In genomic region chr9:104254408-104255180, GRCm38 (mm10) we compare ENCODE assay signal across 16 mouse cellular contexts. TPM values are rescaled to one million over a fixed set of nuclear protein-coding genes. Genes with fewer than 3 reads are reported as not detected.
DNase-seq lines count a peak whose midpoint lies in the region; ATAC-seq and TF ChIP-seq lines count a peak whose summit lies in the region.
"Had no signal": no experiment of that assay in that cellular context is flagged by ENCODE, and none has a peak within 500 bp of the region (broad histone marks: within the 10 kb centered on the region; RNA-seq: fewer than 3 reads in every experiment).

No protein-coding gene starts in this region.

- H3K4me2 ChIP-seq in heart, embryonic 12.5 days: no peak overlapping the region
- H3K4me2 ChIP-seq in heart, embryonic 11.5 days: no peak overlapping the region
- no peak overlapping the region for H3K4me2 ChIP-seq in liver, embryonic 13.5 days
- H3K4me2 ChIP-seq in midbrain, embryonic 15.5 days: no peak overlapping the region
- H3K4me2 ChIP-seq: embryonic facial prominence, embryonic 15.5 days; forebrain, embryonic 13.5 days; hindbrain, embryonic 15.5 days; limb, embryonic 12.5 days; neural tube, embryonic 15.5 days had no signal

- no peak overlapping the region for H3K4me3 ChIP-seq in heart, embryonic 12.5 days
- no peak overlapping the region for H3K4me3 ChIP-seq in heart, embryonic 11.5 days (ENCODE audit: low read depth, low read length)
- H3K4me3 ChIP-seq in ES-E14 (ENCODE audit: insufficient read depth in 1 of 2, low read depth in 1 of 2, low read length in 2 of 2, poor library complexity in 1 of 2, severe bottlenecking in 1 of 2): no peak overlapping the region
- H3K4me3 ChIP-seq in liver, embryonic 13.5 days (replicated peaks): no peak overlapping the region
- H3K4me3 ChIP-seq in midbrain, embryonic 15.5 days: no peak overlapping the region
- H3K4me3 ChIP-seq: embryonic facial prominence, embryonic 15.5 days; forebrain, embryonic 13.5 days; gastrocnemius, adult 2 months; hindbrain, embryonic 15.5 days; limb, embryonic 12.5 days; neural tube, embryonic 15.5 days had no signal

- H3K36me3 ChIP-seq in heart, embryonic 12.5 days: 0 out of 2 replicates have a peak, but pooled peaks cover 2% of the 10 kb centered on the region
- no peaks in the 10 kb centered on the region for H3K36me3 ChIP-seq in heart, embryonic 11.5 days (ENCODE audit: control insufficient read depth, insufficient read depth, low read length)
- H3K36me3 ChIP-seq in ES-E14 (ENCODE audit: control insufficient read depth, insufficient read depth, low read length, poor library complexity, severe bottlenecking): no peaks in the 10 kb centered on the region; the same call in 1 of the 2 replicates
- H3K36me3 ChIP-seq in liver, embryonic 13.5 days: no peaks in the 10 kb centered on the region
- no peaks in the 10 kb centered on the region for H3K36me3 ChIP-seq in midbrain, embryonic 15.5 days (replicated peaks)
- H3K36me3 ChIP-seq: embryonic facial prominence, embryonic 15.5 days; hindbrain, embryonic 15.5 days; limb, embryonic 12.5 days; neural tube, embryonic 15.5 days had no signal

- in situ Hi-C loops in ES-E14 (cut with MboI; ENCODE audit: low sequenced_read_pairs in 2 of 2, unreplicated experiment in 2 of 2): no loop called here

- WGBS in heart, embryonic 12.5 days: 53% methylated on average over 9 of the region's 9 CpGs
- WGBS in heart, embryonic 11.5 days (ENCODE audit: insufficient replicate concordance): 54% methylated on average over 9 of the region's 9 CpGs
- 54% methylated on average over 9 of the region's 9 CpGs for WGBS in liver, embryonic 13.5 days (ENCODE audit: insufficient replicate concordance)
- WGBS in midbrain, embryonic 15.5 days: 72% methylated on average over 9 of the region's 9 CpGs

- peaks cover 30% of the 10 kb centered on the region for H3K4me1 ChIP-seq in heart, embryonic 12.5 days (replicated peaks)
- H3K4me1 ChIP-seq in heart, embryonic 11.5 days (ENCODE audit: control insufficient read depth, insufficient read depth, low read length): peaks cover 13% of the 10 kb centered on the region; the same call in 1 of the 2 replicates
- H3K4me1 ChIP-seq in ES-E14 (ENCODE audit: control insufficient read depth in 2 of 2, insufficient read depth in 2 of 2, low read length in 2 of 2, poor library complexity in 1 of 2): peaks cover 0 to 18% of the 10 kb centered on the region in 2 experiments; a peak in 3 of 4 replicates
- peaks cover 18% of the 10 kb centered on the region for H3K4me1 ChIP-seq in liver, embryonic 13.5 days (replicated peaks)
- H3K4me1 ChIP-seq in midbrain, embryonic 15.5 days: peaks cover 8% of the 10 kb centered on the region

- H3K27me3 ChIP-seq in heart, embryonic 12.5 days (replicated peaks): no peaks in the 10 kb centered on the region
- H3K27me3 ChIP-seq in heart, embryonic 11.5 days (ENCODE audit: control insufficient read depth, insufficient read depth, low read length): no peaks in the 10 kb centered on the region
- H3K27me3 ChIP-seq in liver, embryonic 13.5 days: no peaks in the 10 kb centered on the region
- H3K27me3 ChIP-seq in midbrain, embryonic 15.5 days (replicated peaks): no peaks in the 10 kb centered on the region
- H3K27me3 ChIP-seq: embryonic facial prominence, embryonic 15.5 days; forebrain, embryonic 13.5 days; hindbrain, embryonic 15.5 days; limb, embryonic 12.5 days; neural tube, embryonic 15.5 days had no signal

- no peak overlapping the region for H3K27ac ChIP-seq in heart, embryonic 12.5 days (ENCODE audit: poor library complexity, severe bottlenecking)
- H3K27ac ChIP-seq in heart, embryonic 11.5 days (ENCODE audit: low read depth, low read length): no peak overlapping the region
- H3K27ac ChIP-seq in ES-E14 (ENCODE audit: insufficient read depth, low read depth, low read length, poor library complexity, severe bottlenecking): no peak overlapping the region
- H3K27ac ChIP-seq in liver, embryonic 13.5 days: no peak overlapping the region
- no peak overlapping the region for H3K27ac ChIP-seq in midbrain, embryonic 15.5 days
- H3K27ac ChIP-seq: embryonic facial prominence, embryonic 15.5 days; forebrain, embryonic 13.5 days; gastrocnemius, adult 2 months; hindbrain, embryonic 15.5 days; limb, embryonic 12.5 days; neural tube, embryonic 15.5 days had no signal

- ATAC-seq in heart, embryonic 12.5 days (ENCODE audit: insufficient number of reproducible peaks, low FRiP score): 0 out of 2 replicates have a peak, but pooled peaks have one; percentile 6
- no peak for ATAC-seq in heart, embryonic 11.5 days (replicated peaks; ENCODE audit: insufficient number of reproducible peaks, low FRiP score, low TSS enrichment)
- peak; percentile 53 for ATAC-seq in liver, embryonic 13.5 days (ENCODE audit: low read depth)
- no peak for ATAC-seq in midbrain, embryonic 15.5 days (replicated peaks)
- ATAC-seq: forebrain, embryonic 13.5 days had no signal

- no peaks in the 10 kb centered on the region for H3K9me3 ChIP-seq in heart, embryonic 12.5 days (replicated peaks)
- no peaks in the 10 kb centered on the region for H3K9me3 ChIP-seq in heart, embryonic 11.5 days (replicated peaks; ENCODE audit: control insufficient read depth, low read length)
- no peaks in the 10 kb centered on the region for H3K9me3 ChIP-seq in ES-E14 (ENCODE audit: control insufficient read depth, insufficient read depth, low read depth, low read length)
- H3K9me3 ChIP-seq in liver, embryonic 13.5 days (replicated peaks): no peaks in the 10 kb centered on the region
- no peaks in the 10 kb centered on the region for H3K9me3 ChIP-seq in midbrain, embryonic 15.5 days
- H3K9me3 ChIP-seq: embryonic facial prominence, embryonic 15.5 days; forebrain, embryonic 13.5 days; hindbrain, embryonic 15.5 days; limb, embryonic 12.5 days; neural tube, embryonic 15.5 days had no signal

- DNase-seq in ES-E14 (ENCODE audit: low read depth, low spot score): no peak
- peak; percentile 49 for DNase-seq in kidney, adult 18-20 months
- no peak for DNase-seq in liver, embryonic 13.5 days
- no peak for DNase-seq in yolk sac, embryonic 10.5 days (ENCODE audit: low spot score)
- DNase-seq in ovary, adult 18-20 months (ENCODE audit: low spot score): no peak
- DNase-seq: cerebellum, adult 9-11 months; gastrocnemius, adult 2 months; thymus, postnatal 25 days had no signal

- H3K9ac ChIP-seq in heart, embryonic 12.5 days: no peak overlapping the region
- H3K9ac ChIP-seq in heart, embryonic 11.5 days (ENCODE audit: low read depth, low read length): no peak overlapping the region
- peak overlapping the region; percentile 5; the same call in 1 of the 2 replicates for H3K9ac ChIP-seq in ES-E14 (ENCODE audit: insufficient read depth, low read depth, low read length, poor library complexity, severe bottlenecking)
- no peak overlapping the region for H3K9ac ChIP-seq in liver, embryonic 13.5 days
- no peak overlapping the region for H3K9ac ChIP-seq in midbrain, embryonic 15.5 days
- H3K9ac ChIP-seq: embryonic facial prominence, embryonic 15.5 days; forebrain, embryonic 13.5 days; hindbrain, embryonic 15.5 days; limb, embryonic 12.5 days; neural tube, embryonic 15.5 days had no signal

TF ChIP-seq in ES-E14, 5 proteins besides CTCF, POLR2A, EP300 and RAD21:
- no peak for TF ChIP-seq MAFK (IDR thresholded peaks at IDR 0.05; ENCODE audit: insufficient read depth, low read depth, low read length)
- no peak for TF ChIP-seq CHD2 (IDR thresholded peaks at IDR 0.05; ENCODE audit: low read depth, low read length)
- TF ChIP-seq HCFC1 (IDR thresholded peaks at IDR 0.05; ENCODE audit: borderline replicate concordance, insufficient read depth, low read length): no peak
- TF ChIP-seq ZC3H11A (IDR thresholded peaks at IDR 0.05; ENCODE audit: borderline replicate concordance, low read depth, low read length): no peak
- TF ChIP-seq ZNF384 (IDR thresholded peaks at IDR 0.05; ENCODE audit: low read depth, low read length): no peak

RNA-seq across cellular contexts. Expression of gene Dnajc13, which starts 8.1 kb away (rescaled TPM):
- 23.1 and 24.4 TPM in 2 replicates for polyA plus RNA-seq in heart, embryonic 12.5 days (2016; fragmentation: Nextera tagmentation; extraction: Ambion mirVana)
- 24.2 and 31.9 TPM in 2 replicates for polyA plus RNA-seq in heart, embryonic 11.5 days (2014; fragmentation: Nextera tagmentation; extraction: Ambion mirVana)
- 72.3 and 98.1 TPM in 2 replicates for total RNA-seq in ES-E14 (2012; rRNA removed)
- 6.4 and 7.9 TPM in 2 replicates for polyA plus RNA-seq in liver, embryonic 13.5 days (2015; fragmentation: Nextera tagmentation; extraction: Ambion mirVana)
- 19.3 and 20.5 TPM in 2 replicates for polyA plus RNA-seq in midbrain, embryonic 15.5 days (2015; fragmentation: Nextera tagmentation; extraction: Ambion mirVana)

Comparison
In these comparisons a context has a peak if more than half of its experiments do, and no peak if none do; other contexts are left out.
1. ATAC-seq: peak in heart, embryonic 12.5 days (single experiment) and liver, embryonic 13.5 days (single experiment); none in heart, embryonic 11.5 days (single experiment) and midbrain, embryonic 15.5 days (single experiment).